Mouse (Mus musculus) midbrain, embryonic 11.5 days (tissue): ENCODE data around the gene Prkrip1. TPM values are rescaled to one million over a fixed set of nuclear protein-coding genes. Genes with fewer than 3 reads are reported as not detected.
"Not testable (repeated sequence)": the region's sequence is repeated elsewhere in the genome, so short reads cannot be mapped to it uniquely, and the experiment has no call there.

Source experiments
- ATAC-seq: fragments of 200-750 bp; cut with Nextera tagmentation; 2 replicates; pipeline ENCODE4 v1.8.0; 2017; ENCODE audit warnings: moderate TSS enrichment, moderate library complexity; ENCODE audit not compliant: low FRiP score
- DNase-seq: peaks from one replicate; pipeline ENCODE4 v3.0.0; 2015; ENCODE audit warnings: low spot score; ENCODE audit errors: missing footprints
- H3K27ac ChIP-seq: fragments of 300-500 bp; sonication (generic); 2 replicates; pipeline ENCODE4 v1.5.1; 2014; ENCODE audit warnings: low read depth, low read length
- H3K27me3 ChIP-seq: fragments of 300-500 bp; sonication (generic); 2 replicates; pipeline ENCODE4 v1.6.1; 2014; ENCODE audit warnings: mild to moderate bottlenecking, low read length, moderate library complexity, mixed read lengths; ENCODE audit not compliant: control insufficient read depth, insufficient read depth
- H3K36me3 ChIP-seq: fragments of 300-500 bp; sonication (generic); 2 replicates; pipeline ENCODE4 v1.6.1; 2014; ENCODE audit warnings: mild to moderate bottlenecking, low read length, moderate library complexity, mixed read lengths; ENCODE audit not compliant: control insufficient read depth, insufficient read depth
- H3K4me1 ChIP-seq: fragments of 300-500 bp; sonication (generic); 2 replicates; pipeline ENCODE4 v1.6.1; 2014; ENCODE audit warnings: low read length; ENCODE audit not compliant: control insufficient read depth, insufficient read depth
- H3K4me2 ChIP-seq: fragments of 300-500 bp; sonication (generic); 2 replicates; pipeline ENCODE4 v1.6.1; 2014; ENCODE audit warnings: mild to moderate bottlenecking, moderate library complexity
- H3K4me3 ChIP-seq: fragments of 300-500 bp; sonication (generic); 2 replicates; pipeline ENCODE4 v1.5.1; 2014; ENCODE audit warnings: low read depth, low read length
- H3K9ac ChIP-seq: fragments of 300-500 bp; sonication (generic); 2 replicates; pipeline ENCODE4 v1.6.1; 2014; ENCODE audit warnings: low read length
- H3K9me3 ChIP-seq: fragments of 300-500 bp; sonication (generic); 2 replicates; pipeline ENCODE4 v1.6.1; 2016; ENCODE audit warnings: low read length; ENCODE audit not compliant: control insufficient read depth
- WGBS: fragments of 180-500 bp; shearing (Covaris S2); extraction: QIAGEN DNeasy Blood & Tissue Kit; methylation state at CpG from one replicate; pipeline ENCODE4 v1.1.7; 2014; 5-methylcytosine and 5-hydroxymethylcytosine counted together
- polyA plus RNA-seq: library from polyadenylated mRNA; unstranded; fragments of >200 nt; fragmentation: Nextera tagmentation; extraction: Ambion mirVana; gene quantifications from 2 replicates; pipeline ENCODE4 v1.2.1, GENCODE M21; 2014

Gene Prkrip1
- polyA plus RNA-seq, 1 experiment from 2014 or later: 74.2 TPM

GRCm38 (mm10) chr5:136215211-136215610, 16.4 kb upstream of the Prkrip1 start:
- Histone ChIP-seq H3K4me3 (no peak overlapping the region), H3K27me3 (no peaks in the 10 kb centered on the region), H3K4me2 (no peak overlapping the region), H3K27ac (no peak overlapping the region), H3K4me1 (no peaks in the 10 kb centered on the region), H3K36me3 (no peaks in the 10 kb centered on the region), H3K9ac (no peak overlapping the region), H3K9me3 (no peaks in the 10 kb centered on the region)
- DNase-seq: peak; percentile 10
- no peak for ATAC-seq
- WGBS: 92% methylated on average over 3 of the region's 3 CpGs

- Histone ChIP-seq H3K4me2 (no peak overlapping the region), H3K27ac (no peak overlapping the region), H3K27me3 (no peaks in the 10 kb centered on the region), H3K4me3 (no peak overlapping the region), H3K9me3 (no peaks in the 10 kb centered on the region), H3K36me3 (no peaks in the 10 kb centered on the region), H3K9ac (no peak overlapping the region), H3K4me1 (no peaks in the 10 kb centered on the region)
- WGBS: 83% methylated on average over 5 of the region's 5 CpGs
- ATAC-seq: no peak
- no peak for DNase-seq
Measured at GRCm38 (mm10) chr5:136213716-136214115, 15.0 kb upstream of the Prkrip1 start.

GRCm38 (mm10) chr5:136212716-136213115, 14.0 kb upstream of the Prkrip1 start:
- Histone ChIP-seq H3K27ac (no peak overlapping the region), H3K4me3 (no peak overlapping the region), H3K36me3 (no peaks in the 10 kb centered on the region), H3K9me3 (no peaks in the 10 kb centered on the region), H3K27me3 (no peaks in the 10 kb centered on the region), H3K9ac (no peak overlapping the region), H3K4me1 (no peaks in the 10 kb centered on the region), H3K4me2 (no peak overlapping the region)
- ATAC-seq (no peak), DNase-seq (peak; percentile 53)
- WGBS: 94% methylated on average over 11 of the region's 11 CpGs

DNA sequence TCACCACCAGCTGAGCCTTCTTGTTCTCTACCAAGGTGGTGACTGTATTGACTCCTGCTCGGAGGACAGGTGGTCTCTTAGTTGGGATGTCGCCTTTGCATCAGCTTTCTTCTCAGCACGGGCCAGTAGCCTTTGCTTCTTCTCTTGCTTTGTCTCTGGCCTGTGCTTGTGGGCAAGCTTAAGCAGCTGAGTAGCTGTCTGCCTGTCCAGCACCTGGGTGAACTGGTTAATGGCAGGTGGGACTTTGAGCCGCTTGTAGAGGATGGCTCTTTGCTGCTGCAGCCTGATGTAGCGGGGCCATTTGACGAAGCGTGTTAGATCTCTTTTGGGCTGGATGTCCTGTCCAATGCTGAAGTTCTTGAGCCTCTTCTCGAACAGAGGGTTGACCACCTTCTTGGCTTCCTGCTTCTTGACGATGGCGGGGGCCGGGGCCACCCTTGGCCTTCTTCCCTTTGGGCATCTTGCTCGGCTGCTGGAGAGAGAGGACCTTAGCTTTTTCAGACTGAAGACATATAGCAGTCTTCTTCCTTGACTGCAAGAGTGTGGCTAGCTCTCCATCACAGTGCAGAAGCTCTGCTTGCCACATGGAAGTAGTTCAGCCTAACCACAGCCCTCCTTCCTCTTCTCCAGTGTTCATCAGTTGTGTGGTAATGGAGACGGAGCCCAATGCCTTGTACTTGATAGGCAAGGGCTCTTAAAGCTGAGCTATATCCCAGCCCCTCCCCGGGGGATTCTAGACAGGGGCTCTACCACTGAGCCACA, 12.8 kb upstream of the Prkrip1 start:
- WGBS: 90% methylated on average over 14 of the region's 14 CpGs
- not testable (repeated sequence) for ATAC-seq

DNA sequence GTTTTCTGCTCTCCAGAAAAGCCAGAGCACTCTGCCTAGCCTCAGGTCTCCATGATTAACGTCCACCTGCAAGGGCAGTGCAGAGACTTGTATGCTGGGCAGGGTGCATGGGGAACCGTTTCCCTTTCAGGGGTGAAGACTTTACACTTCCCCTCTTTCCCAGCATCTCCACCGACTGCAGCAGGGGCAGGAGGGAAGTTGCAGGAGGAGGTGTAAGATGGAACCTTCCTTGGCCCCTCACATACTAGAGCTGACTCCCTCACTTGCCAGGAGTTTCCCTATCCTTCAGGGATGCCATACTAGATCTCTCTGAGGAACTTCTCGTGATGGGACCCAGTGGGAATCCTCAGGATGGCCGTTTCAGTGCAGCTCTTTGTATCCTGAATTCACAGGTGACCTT, 11.8 kb upstream of the Prkrip1 start:
- H3K4me1 ChIP-seq: no peaks in the 10 kb centered on the region
- DNase-seq (no peak), ATAC-seq (no peak)
- no peak overlapping the region for H3K9ac ChIP-seq
- 74% methylated on average over 5 of the region's 5 CpGs for WGBS
- H3K4me3 ChIP-seq: no peak overlapping the region
- H3K36me3 ChIP-seq: no peaks in the 10 kb centered on the region
- H3K27me3 ChIP-seq: no peaks in the 10 kb centered on the region
- H3K4me2 ChIP-seq: no peak overlapping the region
- no peak overlapping the region for H3K27ac ChIP-seq
- no peaks in the 10 kb centered on the region for H3K9me3 ChIP-seq

More for the DNA sequence above, 12.8 kb upstream of the Prkrip1 start:
- H3K4me1 ChIP-seq, H3K27me3 ChIP-seq, H3K9me3 ChIP-seq, H3K27ac ChIP-seq, H3K36me3 ChIP-seq, H3K9ac ChIP-seq, H3K4me2 ChIP-seq, H3K4me3 ChIP-seq: not testable (repeated sequence)
- peak; percentile 17 for DNase-seq

DNA sequence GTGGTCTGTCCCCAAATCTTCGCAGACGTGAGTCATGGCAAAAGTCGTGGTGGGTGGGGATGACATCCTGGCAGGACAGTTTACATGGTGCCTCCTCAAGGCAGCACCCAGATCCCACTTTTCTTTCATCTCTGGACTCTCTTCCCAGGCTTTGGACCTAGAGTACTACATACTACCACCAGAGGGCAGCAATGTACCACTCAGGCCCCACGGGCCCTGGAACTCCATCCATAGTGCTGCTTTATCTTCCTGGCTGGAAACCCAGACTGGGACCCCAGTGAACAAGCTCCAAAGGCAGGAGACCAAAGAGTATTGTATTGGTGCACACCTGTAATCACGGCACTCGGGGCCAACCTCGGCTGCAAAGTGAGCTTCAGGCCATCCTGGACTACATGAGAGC, 3.1 kb upstream of the Prkrip1 start:
- Histone ChIP-seq H3K9ac (no peak overlapping the region), H3K27me3 (no peaks in the 10 kb centered on the region), H3K4me3 (no peak overlapping the region), H3K27ac (no peak overlapping the region), H3K36me3 (no peaks in the 10 kb centered on the region; the same call in 1 of the 2 replicates), H3K9me3 (no peaks in the 10 kb centered on the region), H3K4me2 (no peak overlapping the region), H3K4me1 (peaks cover 7% of the 10 kb centered on the region)
- 31% methylated on average over 7 of the region's 7 CpGs for WGBS
- ATAC-seq: peak; percentile 58
- peak; percentile 97 for DNase-seq

GRCm38 (mm10) chr5:136199526-136199925, 763 bp upstream of the Prkrip1 start:
- DNase-seq: peak; percentile 90
- 29% methylated on average over 11 of the region's 11 CpGs for WGBS

GRCm38 (mm10) chr5:136191870-136192269, 6.9 kb downstream of the Prkrip1 start:
- Histone ChIP-seq H3K27ac (no peak overlapping the region), H3K27me3 (no peaks in the 10 kb centered on the region), H3K4me2 (no peak overlapping the region), H3K4me3 (no peak overlapping the region), H3K36me3 (peaks cover 12% of the 10 kb centered on the region; the same call in 1 of the 2 replicates), H3K9me3 (no peaks in the 10 kb centered on the region), H3K9ac (no peak overlapping the region), H3K4me1 (no peaks in the 10 kb centered on the region)
- peak; percentile 80 for DNase-seq
- no peak for ATAC-seq
- 88% methylated on average over 7 of the region's 7 CpGs for WGBS

More at GRCm38 (mm10) chr5:136199526-136199925, 763 bp upstream of the Prkrip1 start:
- H3K9me3 ChIP-seq: no peaks in the 10 kb centered on the region
- H3K4me2 ChIP-seq: peak overlapping the region; percentile 62
- peak overlapping the region; percentile 91 for H3K4me3 ChIP-seq
- H3K4me1 ChIP-seq: peaks cover 7% of the 10 kb centered on the region
- no peaks in the 10 kb centered on the region for H3K27me3 ChIP-seq
- H3K27ac ChIP-seq: peak overlapping the region; percentile 35; the same call in 1 of the 2 replicates
- H3K9ac ChIP-seq: peak overlapping the region; percentile 88
- peaks cover 7% of the 10 kb centered on the region; the same call in 1 of the 2 replicates for H3K36me3 ChIP-seq
- no peak for ATAC-seq

GRCm38 (mm10) chr5:136186723-136187122, 12.0 kb downstream of the Prkrip1 start:
- H3K9me3 ChIP-seq: no peaks in the 10 kb centered on the region
- no peak overlapping the region for H3K27ac ChIP-seq
- no peaks in the 10 kb centered on the region for H3K27me3 ChIP-seq
- 49% methylated on average over 4 of the region's 4 CpGs for WGBS
- H3K9ac ChIP-seq: no peak overlapping the region
- no peak overlapping the region for H3K4me3 ChIP-seq
- no peak for ATAC-seq
- no peaks in the 10 kb centered on the region for H3K4me1 ChIP-seq
- H3K36me3 ChIP-seq: peaks cover 5% of the 10 kb centered on the region
- H3K4me2 ChIP-seq: no peak overlapping the region
- peak; percentile 81 for DNase-seq
